Mouse (Mus musculus): Measurements from ENCODE around the gene Dpp6. TPM values are rescaled to one million over a fixed set of nuclear protein-coding genes. Genes with fewer than 3 reads are reported as not detected.

The Dpp6 gene
- total RNA-seq, 2 experiments from 2014 or later = 252 to 268 TPM

DNA sequence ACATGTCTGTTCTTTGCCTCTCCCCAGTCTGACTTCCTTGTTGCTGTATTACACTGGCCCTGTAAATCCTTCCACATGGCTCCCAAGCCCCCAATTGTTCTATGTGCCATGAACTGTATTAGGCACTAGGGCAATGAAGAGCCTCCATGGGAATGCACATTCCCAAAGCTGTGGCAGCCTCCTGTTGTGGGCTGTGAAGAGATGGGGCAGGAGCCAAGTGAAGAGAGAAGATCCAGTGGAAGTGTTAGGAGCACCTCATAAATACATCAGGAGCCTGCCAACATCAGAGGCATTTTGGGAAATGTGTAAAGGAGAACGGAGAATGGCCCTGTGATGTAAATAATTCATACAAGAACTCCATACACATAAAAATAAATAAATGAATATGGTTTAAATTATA is 824.9 kb downstream of the Dpp6 start:
- DNase-seq (ENCODE audit: extremely low spot score in 1 of 2, low spot score in 1 of 2) = no peak

DNA sequence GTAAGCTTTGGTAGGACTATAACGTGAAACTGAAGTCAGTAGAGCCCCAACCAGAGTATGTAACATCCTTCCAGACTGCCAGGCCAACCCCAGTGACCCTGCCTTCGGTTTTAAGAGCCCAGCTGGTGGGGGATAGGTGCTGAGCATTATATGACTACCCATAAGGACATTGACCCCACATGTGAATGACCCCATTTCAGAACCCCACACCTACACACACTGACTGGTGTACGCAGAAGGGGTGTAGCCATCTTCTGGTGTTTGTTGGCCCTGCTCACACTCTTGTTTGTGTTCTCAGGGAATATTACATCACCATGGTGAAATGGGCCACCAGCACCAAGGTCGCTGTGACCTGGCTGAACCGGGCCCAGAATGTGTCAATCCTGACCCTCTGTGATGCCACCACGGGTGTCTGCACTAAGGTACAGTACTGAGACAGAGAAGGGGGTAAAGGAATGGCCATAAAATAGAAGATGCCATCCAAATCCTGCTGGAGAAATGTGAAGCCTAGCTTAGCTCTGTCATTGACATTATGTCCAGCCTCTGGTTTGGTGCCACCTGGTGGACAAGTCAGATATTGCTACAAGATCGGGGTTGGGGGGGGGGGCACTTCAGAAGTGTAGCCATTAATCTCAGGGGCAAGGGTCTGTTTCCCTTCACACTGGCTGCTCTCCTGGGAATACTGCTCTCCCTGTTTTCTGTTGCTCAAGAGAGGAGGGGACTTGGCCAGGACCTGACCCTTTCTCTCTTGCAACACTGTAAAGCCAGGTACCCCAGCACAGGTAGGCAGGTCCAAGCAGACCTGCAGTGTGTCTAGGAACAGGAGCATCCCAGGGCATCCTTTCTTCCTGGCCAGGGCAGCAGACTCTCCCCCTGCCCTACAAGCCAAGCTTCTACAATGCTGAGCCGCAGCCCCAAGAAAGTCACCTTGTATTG is 835.1 kb downstream of the Dpp6 start:
- peak; percentile 32 to 67 for DNase-seq (ENCODE audit: extremely low spot score in 1 of 2, low spot score in 1 of 2)

DNA sequence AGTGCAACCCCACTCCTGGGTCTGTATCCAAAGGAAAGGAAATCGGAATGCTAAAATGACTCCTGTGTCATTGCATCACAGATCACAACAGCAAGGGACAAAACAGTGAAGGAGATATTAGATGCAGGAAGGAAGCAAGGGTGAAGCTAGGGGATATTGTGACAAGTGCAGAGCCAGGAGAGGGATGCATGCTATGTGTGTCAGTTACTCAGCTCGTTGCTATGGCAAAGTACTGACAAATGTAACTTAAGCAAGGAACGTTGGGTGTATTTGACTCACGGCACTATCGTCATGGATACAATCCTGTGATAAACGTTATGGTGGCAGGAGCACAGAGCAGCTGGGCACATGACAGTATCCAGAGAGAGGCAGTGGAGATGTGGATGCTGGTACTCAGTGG is 839.1 kb downstream of the Dpp6 start:
- DNase-seq (ENCODE audit: extremely low spot score in 1 of 2, low spot score in 1 of 2) = no peak

DNA sequence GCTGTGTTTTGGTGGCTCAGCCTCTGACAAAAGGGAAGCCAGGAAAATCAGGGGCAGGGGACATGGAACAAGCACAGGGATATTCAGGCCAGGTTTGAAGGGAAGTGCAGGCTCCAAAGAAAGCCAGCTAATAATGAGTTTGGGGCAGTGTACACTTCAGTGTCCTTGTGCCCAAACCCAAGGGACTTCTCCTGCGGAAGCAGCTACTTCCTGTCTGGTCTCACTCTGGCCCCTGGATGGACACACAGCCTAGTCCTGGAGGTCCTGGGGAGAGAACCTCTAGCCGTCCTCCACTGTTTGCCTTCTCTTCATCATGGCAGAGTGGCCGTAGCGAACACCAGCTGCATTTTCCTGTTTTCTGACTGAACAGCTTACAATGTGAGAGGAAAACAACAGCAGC is 840.7 kb downstream of the Dpp6 start:
- no peak for DNase-seq (ENCODE audit: extremely low spot score in 1 of 2, low spot score in 1 of 2)

DNA sequence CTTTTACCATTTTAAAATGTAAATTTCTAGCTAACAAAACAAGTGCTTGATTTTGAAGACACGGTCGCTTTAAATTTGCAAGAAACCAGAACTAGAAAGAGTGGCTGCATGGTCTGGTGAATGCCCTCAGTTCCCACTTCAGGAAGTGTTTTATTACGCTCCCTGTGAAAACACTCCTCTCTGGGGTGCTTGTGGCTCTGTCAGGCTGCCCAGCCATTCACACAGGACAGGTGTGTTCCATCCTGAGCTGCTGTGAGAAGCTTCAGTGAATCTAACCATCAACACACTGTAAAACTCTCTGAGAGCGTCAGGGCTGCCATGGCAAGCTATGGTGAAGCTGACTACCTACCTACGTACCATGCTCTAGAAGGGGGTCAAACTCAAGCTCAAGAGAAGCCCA is 841.2 kb downstream of the Dpp6 start:
- DNase-seq (ENCODE audit: extremely low spot score in 1 of 2, low spot score in 1 of 2) = no peak

DNA sequence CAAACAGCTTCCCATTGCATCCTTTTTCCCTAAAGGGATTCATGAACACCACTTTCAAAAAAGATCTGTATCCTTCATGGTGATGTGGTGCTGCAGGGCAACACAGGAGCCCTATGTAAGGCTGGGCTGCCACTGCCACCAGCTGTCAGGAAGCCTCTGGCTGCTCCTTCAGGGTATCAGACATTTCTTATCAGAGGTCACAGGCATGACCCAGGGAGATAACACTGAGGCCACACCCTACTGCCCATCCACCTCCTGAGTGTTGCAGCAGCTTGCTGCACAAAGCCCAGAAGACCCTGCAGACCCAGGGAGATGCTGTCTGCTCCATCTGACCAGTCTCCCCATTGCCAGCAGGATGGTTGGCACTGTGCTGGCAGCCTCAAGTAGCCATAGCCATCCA is 841.6 kb downstream of the Dpp6 start:
- DNase-seq (ENCODE audit: extremely low spot score in 1 of 2, low spot score in 1 of 2) = no peak

DNA sequence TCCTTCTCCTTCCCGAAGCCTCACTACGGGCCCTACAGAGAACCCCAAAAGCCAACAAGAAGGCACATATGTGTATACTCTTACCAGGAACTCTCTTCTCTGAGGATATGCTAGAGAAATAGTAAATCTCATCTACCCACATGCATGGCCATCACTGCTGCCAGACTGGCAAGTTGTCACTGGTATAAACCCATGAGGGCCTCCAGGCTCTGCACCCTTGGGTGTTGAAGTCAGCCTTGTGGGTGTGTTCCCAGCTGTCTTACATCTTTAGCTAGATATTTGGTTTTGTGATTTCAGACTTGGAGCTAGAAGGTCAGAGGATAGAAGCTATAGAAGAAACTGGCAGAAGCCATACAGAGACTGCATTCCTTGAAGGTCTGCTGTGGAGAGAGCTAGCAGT is 842.0 kb downstream of the Dpp6 start:
- DNase-seq (ENCODE audit: extremely low spot score in 1 of 2, low spot score in 1 of 2) = no peak

DNA sequence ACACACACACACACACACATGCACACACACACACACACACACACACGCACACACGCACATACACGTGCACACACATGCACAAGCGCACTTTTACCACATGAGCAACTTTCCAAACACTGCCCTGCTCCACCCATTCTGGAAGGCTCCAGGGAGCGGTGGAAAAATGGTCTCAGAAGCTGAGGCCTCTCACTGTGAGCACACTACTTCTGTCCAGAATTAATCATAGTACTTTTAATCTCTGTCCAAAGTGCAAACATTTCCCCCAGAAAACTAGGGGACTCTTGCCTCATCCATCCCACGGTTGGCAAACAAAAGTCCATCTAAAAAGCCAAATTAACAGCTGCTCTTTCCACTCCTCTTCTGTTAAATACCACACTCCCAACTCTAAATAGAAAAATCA is 842.8 kb downstream of the Dpp6 start:
- DNase-seq (ENCODE audit: extremely low spot score in 1 of 2, low spot score in 1 of 2) = no peak

DNA sequence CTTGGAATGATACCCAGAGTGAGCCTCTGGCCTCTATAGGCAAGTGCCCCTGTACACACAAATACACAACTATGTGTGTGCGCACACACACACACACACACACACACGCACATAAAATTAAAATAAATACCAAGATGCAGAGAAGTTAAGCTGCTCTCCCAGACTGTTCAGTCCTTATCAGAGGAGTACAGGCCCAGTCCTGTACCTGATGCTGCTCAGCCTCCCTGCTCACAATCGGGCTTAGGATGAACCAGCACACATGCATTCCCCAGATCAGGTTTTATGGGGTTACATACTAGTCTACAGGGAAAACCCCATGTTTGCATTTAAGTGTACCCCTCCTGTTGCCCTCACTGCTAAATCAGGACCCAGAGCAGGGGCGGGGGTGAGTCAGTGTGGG is 847.1 kb downstream of the Dpp6 start:
- DNase-seq (ENCODE audit: extremely low spot score in 1 of 2, low spot score in 1 of 2) = no peak

DNA sequence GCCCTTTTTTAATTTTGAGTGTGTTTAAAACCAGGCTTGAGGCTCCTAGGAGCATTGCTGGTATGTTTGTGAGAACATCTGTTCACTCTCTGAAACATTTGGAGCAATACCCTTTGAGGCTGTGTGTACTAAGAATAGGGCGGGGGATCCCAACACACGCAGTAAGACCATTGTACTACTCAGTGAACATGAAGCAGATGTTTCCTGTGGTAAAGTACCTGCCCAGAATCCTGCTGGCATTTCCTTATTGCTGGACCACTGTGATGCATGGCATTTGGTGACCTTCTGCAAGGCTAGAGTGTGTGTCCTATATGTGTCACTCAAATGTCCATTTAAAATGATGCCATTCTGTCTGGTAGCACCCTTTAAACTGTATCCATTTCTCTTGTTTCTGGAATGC is 854.5 kb downstream of the Dpp6 start:
- DNase-seq (ENCODE audit: extremely low spot score in 1 of 2, low spot score in 1 of 2) = no peak

DNA sequence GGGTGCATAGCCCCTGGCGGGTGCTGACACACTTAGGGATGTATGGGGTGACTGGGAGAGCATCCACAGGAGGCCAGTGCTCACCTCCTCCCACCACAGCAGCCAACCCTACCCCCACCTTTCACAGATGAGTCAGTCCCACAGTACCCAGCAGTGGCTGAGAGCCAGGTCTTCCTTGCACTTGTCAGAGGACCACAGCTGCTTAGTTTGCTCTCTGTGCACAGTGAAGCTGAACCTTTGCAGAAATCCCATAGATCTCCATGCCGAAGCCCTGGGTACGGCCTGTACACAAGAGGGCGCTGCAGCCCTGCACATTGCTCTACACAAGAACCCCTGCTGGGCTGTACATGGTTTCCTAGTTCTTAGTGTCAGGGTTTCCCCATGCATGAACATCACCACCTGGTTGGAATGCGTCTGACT is 860.3 kb downstream of the Dpp6 start:
- peak in 1 of 2 experiments; percentile 66 for DNase-seq (ENCODE audit: extremely low spot score in 1 of 2, low spot score in 1 of 2)

DNA sequence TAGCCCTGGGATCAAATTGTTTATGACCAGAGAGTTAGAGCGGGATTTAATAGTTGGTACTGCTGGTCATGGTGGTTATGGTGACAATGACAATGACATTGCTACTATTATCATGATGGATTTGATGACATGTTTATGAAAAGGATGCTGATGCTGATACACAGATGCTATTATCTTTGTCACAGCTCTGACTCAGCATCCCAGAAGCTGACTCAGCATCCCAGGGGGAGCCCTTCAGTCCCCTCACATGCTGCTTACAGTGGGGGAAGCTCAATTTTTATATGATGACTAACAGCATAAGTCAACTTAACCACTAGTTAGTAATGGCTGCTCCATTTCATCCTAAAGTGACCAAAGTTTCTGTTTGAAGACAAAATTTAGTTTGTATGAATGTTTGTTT is 862.1 kb downstream of the Dpp6 start:
- no peak for DNase-seq (ENCODE audit: extremely low spot score in 1 of 2, low spot score in 1 of 2)

DNA sequence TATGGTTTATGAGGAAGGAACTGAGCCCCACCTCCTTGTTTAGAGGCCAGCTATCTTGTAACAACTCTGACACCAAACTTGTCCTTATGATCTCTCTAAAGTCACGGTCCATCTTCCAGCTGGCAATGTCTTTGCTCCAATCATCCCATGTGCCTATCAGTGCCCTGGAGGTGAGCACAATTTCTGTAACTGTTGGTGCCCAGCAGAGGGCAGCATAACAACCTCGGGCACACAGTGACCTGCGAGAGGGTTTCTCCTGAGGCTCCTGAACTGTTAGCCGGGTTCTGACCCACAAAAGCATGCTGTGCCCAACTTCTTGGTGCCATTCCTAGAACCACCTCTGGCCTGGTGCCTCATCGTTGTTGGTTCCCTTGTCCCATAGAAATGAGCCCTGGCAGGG is 863.5 kb downstream of the Dpp6 start:
- DNase-seq (ENCODE audit: extremely low spot score in 1 of 2, low spot score in 1 of 2) = peak in 1 of 2 experiments; percentile 39

DNA sequence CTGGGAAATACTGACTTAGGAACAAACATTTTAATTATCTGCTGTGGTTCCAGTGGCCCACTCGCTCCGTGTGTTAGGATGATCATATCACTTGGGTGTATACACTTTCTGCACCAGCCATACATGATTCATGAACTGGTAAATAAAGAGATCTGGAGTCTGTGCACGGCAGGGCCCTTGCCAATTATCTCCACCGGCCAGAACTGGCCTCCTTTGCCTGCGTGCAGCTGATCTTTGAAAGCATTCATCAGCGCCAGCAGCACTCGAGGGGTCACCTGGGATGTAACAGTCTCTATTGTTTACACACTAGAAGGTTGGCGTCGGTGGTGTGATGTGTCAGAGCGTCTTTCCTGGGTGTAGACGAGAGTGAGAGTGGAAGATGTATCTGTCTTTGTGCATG is 868.2 kb downstream of the Dpp6 start:
- no peak for DNase-seq (ENCODE audit: extremely low spot score in 1 of 2, low spot score in 1 of 2)

DNA sequence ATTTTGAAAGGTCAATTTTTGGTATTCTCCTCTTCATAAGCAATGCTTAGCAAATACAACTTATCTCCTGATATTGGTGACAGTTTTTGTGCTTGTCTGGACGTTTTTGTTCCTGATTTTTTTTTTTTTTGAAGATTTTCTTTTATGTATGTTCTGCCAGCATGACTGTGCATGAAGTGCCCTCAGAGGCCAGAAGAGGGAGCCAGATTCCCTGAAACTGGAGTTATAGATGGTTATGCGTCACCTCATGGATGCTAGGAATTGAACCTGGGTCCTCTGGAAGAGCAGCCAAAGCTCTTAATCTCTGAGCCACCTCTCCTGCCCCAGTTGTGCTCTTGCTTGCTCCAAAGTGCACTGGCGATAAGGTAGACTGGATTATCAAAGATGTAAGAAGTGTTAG is 868.9 kb downstream of the Dpp6 start:
- no peak for DNase-seq (ENCODE audit: extremely low spot score in 1 of 2, low spot score in 1 of 2)

DNA sequence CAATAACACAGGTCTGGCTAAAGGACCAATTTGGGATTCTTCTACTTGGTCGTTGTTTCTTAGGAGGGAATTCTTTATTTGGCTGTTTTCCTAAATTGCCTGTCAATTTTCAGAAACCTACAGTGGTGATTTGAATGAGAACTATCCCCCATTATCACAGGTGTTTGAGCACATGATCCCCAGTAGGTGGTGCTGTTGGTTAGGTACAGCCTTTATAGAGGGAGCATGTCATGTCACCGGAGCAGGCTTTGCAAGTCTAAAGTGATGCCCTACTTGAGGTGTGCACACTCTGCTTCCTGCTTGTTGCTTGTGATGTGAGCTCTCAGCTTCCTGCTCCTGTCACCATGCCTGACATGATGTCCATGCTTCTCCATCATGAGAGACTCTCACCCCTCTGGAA is 870.3 kb downstream of the Dpp6 start:
- DNase-seq (ENCODE audit: extremely low spot score in 1 of 2, low spot score in 1 of 2) = no peak

DNA sequence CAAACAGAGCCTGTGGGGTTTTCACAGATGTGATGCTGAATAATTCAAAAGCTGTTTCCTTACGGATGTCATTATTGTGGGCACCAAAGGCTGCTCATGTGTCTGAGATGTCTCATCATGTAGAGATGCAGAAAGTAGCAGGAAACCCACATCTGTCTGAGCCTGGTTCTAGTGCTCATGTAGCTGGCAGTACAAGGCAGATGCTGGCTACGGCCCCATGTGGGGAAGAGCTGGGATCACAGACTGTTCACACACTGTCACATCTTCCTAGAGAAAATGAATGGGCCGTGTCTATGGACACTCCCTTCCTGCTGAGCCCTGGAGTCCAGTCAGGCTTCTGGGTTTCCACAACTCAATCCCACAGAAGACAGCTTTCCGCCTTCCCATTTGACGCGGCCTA is 885.5 kb downstream of the Dpp6 start:
- DNase-seq (ENCODE audit: extremely low spot score in 1 of 2, low spot score in 1 of 2) = no peak

DNA sequence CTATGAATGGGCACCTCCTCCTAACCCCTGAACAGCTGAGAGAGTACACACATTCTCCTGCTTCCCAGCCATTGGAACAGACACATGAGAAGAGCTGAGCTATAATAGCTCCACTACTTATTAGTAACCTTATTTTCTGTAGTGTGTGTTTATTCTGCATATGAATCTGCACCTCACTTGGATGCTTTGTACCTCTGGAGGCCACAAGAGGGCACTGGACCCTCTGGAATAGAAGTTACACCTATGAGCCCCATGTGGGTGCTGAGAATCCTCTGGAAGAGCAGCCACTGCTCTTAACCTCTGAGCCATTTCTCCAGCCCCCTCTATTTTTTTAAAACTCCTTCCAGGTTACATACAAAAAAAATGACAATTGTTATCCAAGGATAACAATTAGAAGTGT is 888.0 kb downstream of the Dpp6 start:
- DNase-seq (ENCODE audit: extremely low spot score in 1 of 2, low spot score in 1 of 2) = no peak

DNA sequence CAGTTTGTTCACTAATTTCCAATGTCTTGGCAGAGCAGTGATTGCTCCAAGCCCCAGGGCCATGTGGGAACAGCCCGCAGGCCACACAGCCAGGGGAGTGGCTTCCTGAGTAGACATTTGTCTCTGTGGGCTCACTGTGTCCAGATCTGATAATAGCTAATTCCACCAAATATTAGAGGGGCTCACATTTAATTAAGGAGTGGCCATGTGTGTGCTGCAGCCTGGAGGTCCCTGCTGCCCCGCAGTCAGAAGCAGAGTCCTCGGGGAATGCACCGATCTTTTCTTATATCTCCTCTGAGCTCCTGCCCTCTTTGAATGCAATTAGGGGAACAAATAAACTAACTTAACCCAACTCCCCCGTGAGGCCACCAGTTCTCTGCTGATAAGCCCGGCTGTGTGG is 889.5 kb downstream of the Dpp6 start:
- no peak for DNase-seq (ENCODE audit: extremely low spot score in 1 of 2, low spot score in 1 of 2)

DNA sequence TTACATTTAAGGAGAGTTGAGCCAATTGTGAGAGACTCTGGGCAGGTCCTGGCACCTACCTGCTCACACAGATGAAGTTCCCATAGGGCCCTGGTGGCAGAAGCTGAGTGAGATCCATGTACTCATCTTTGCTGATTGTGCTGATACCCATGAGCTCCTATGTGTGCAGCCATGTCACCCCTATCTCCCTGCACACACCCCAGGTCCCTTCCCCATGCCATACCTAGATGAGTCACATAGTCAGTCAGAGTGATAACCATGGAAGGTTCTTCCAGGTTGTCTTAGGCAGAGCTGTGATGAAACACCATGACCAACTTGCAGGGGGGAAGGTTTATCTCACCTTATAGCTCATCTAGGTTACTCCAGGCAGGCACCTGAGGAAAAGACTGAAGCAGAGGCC is 890.3 kb downstream of the Dpp6 start:
- DNase-seq (ENCODE audit: extremely low spot score in 1 of 2, low spot score in 1 of 2) = no peak

DNA sequence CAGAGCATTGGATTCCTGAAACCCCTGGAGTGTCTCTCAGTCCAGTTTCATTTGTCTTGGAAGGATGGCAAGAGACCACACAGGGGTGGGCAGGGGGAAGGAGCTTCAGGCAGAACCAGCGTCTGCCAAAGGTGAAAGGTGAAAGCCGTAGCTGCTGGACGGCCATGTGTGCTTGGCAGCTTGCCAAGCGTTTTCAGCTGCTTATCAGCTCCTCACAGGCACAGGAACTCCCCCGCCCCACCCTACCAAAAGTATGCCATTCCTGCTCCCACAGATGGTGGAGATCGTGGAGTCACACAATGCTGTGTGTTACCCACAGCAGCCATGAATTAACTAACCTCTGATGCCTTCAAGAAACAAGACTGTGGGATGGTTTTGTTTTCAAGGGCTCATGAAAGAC is 891.2 kb downstream of the Dpp6 start:
- DNase-seq (ENCODE audit: extremely low spot score in 1 of 2, low spot score in 1 of 2) = no peak

DNA sequence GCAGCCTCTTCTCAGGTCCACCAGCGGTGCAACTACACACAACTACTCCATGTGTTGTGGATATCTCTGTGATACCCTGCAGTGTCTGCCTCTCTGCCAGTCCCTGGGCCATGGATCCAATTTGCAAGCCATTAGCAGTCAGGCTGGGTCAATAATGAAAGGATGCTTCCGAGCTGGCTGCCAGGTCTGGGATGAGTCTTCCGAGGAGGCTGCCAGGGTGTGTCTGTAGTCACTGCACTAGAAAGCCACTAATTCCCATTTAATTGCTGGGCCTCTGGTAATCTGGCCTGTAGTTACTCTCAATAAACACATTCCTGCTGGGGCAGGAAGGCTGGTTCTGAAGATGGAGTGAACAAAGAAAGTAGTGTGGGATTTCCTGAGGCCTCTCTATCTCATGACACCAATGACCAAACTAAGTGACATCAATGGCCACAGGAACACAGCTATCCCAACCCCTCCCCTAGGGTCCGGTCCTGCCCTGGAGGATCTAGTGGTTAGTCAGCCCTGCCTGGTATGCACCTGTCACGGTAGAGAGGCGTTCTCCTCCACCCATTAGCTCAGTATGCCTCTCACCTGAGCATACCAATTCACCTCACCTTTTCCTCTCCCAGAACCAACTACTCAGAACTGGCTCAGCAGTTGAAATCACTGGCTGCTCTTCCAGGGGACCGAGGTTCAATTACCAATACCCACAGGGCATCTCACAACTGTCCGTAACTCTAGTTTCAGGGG is 894.6 kb downstream of the Dpp6 start:
- no peak for DNase-seq (ENCODE audit: extremely low spot score in 1 of 2, low spot score in 1 of 2)
